Mouse (Mus musculus): Measurements from ENCODE around the gene Prph2.

Prph2 gene

DNA sequence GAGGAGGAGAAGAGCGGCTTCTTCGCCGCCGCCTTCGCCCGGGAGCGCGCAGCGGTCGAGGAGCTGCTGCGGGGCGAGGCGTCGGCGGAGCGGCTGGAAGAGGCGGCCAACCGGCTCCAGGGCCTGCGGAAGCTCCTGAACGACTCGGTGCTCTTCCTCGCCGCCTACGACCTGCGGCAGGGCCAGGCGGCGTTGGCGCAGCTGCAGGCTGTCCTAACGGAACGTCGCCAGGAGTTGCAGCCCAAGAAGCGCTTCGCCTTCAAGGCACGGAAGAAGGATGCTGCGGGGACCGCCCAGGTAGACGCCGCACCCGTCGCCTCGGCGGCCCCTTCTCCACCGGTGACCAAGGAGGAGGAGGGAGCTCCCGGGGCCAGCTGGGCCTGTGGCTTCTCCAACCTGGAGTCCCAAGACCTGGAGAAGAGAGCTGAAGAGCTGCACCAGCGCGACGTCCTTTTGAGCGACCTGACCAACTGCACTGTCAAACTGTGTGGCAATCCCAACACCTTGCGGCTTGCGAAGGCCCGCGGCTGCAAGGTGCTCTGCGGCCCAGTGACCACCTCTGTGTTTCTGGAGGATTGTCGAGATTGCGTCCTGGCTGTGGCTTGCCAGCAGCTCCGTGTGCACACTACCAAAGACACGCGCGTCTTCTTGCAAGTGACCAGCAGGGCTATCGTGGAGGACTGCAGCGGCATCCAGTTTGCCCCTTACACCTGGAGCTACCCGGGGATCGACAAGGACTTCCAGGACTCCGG, 19.2 kb upstream of the Prph2 start:
- DNase-seq (ENCODE audit: low read depth), result peak; percentile 36

DNA sequence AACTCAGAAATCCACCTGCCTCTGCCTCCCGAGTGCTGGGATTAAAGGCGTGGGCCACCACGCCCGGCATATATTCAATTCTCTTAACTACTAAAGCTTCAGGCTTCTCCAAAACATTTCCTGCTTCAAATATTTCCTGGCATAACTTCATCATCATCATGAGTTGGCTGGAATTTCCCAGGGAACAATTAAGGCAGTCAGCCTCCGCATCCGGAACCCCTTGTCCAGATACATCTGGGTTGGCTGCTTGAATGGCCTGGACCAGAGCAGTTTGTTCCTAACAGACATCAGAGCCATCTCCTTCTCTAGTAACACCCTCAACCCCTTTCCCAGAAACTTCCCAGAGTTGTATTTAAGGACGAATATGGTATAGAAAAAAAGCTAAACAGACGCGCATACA, 14.8 kb upstream of the Prph2 start:
- DNase-seq (ENCODE audit: low read depth), result no peak

DNA sequence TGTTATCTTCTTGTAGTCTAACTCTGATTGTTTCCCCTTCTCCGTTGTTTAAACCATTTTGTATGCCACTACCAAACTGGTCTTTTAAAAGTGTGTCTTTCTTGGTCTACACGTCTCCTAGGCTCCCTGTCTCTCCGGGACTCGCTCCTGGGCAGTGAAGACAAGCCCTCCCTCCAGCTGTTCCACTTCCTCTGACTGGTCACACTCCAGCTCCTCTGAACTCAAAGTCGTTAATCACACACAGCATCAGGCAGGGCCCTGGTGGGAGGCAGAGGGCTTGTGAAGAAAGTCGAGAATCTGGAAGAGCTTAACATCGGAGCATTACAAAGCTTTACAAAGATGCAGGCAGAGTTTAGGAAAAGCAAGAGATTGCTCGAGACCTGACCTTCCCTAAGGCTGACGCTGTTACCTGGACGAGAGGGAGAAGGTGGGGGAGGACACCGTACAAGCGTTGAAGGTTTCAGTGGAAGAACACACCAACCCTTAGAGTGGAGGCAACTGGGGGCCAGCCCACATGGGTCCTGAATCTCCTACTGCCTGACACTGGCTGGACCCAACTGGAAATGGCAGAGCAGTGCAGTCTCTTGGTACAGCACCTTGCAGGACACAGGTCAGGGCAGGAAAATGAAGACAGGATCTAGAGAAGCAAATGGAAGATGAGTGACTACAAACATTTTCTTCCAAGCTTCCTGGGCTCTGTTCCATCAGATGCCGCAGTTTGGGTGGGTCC, 12.9 kb upstream of the Prph2 start:
- DNase-seq (ENCODE audit: low read depth), result no peak

DNA sequence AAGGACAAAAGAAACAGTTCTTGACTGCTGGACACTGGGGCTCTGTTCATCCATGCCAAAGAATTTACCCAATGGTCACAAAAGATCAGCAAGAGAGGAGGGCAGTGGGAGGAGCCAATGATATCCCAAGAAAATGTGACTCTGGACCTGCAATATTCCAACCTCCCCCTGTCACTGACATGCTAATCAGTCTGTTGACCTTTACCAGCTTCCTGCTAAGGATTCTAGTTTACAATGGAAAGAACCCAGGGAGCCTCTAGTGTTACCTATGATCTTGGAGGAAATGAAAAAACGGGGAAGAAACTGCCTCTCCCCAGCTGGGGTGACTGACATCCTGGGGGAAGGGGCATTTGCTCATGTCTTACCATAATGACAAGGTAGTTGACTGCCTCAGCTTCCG, 9.3 kb upstream of the Prph2 start:
- DNase-seq (ENCODE audit: low read depth), result no peak

DNA sequence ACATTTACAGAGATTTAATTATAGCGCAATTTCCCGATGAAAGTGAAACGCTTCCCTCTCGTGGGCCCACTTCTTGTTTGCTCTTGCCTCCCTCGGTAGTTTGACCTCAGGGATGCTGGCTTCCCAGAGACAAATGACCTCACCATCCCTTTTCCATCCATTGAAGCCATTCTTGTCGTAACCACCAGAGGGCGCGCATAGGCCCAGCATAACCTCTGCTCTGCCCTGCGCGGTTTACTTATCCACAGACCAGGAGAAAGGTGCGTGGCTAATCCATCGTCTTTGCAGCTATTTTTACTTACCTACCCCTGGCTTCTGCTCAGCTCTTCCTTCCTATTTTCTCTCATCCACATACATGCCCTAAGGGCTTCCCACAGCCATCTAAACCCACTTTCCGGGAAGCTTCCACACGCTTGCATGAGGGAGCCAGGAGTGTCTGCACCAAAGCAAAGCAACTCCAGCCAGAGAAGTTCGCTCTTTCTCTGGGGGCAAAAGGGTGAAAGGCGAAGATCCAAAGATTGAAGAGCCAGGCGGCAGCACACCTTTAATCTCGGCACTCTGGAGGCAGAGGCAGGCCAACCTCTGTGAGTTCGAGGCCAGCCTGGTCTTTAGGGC, 6.3 kb upstream of the Prph2 start:
- DNase-seq (ENCODE audit: low read depth), result peak; percentile 91

DNA sequence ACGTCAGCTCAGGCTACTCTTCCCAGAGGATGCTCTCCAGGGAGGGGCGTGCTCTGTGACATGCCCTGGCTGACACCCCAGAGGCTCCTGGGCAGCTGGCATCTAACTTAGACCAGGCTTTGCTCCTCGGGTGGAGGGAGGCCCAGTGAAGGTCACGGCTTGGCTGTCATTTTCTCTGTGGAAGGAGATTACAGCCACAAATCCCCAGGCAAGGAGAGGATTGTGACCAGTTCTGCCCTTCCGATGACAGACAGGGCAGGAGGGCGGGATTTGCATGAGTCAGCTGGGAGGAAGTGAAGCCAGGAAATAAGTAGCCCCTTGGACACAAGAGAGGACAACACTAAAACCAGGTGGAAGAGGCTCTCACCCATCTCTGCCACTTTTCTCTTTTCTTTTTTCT, 2.1 kb downstream of the Prph2 start:
- DNase-seq (ENCODE audit: low read depth), result no peak

DNA sequence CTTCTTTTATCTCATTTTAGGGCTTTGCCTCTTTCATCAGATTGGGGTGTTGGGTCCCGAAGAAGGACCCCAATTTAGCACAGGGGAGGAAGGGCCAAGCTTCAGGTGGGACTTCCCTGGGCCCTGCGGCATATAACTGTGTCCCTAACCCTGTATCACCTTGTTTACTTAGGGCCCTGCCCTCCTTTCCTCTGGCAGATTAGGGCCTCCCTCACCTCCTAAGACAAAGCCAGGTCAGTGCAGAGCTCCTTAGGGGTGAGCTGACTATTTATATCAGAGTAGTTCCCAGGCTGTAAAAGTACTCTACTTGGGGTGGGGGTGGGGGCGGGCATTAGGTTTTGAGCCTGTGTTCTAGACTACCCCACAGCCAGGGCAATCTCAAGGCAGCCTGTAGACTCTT, 4.9 kb downstream of the Prph2 start:
- DNase-seq (ENCODE audit: low read depth), result no peak

DNA sequence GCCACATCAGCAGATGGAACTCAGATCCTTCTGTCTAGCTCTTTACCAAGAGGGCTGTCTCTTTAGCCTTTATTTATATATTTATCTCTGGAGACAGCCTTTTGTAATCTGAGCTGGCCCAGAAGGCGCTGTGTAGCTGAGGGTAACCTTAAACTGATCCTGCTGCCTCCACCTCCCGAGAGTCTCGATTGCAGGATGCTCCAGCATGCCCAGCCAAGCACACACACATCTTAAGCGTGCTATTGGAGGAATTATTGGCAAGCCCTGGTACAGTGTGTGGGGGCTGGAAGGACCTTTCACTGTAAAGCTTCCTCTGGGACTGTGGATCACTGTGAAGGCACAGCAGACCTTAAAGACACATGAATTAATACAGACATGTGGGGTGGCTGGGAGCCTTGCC, 8.7 kb downstream of the Prph2 start:
- DNase-seq (ENCODE audit: low read depth), result peak; percentile 45

DNA sequence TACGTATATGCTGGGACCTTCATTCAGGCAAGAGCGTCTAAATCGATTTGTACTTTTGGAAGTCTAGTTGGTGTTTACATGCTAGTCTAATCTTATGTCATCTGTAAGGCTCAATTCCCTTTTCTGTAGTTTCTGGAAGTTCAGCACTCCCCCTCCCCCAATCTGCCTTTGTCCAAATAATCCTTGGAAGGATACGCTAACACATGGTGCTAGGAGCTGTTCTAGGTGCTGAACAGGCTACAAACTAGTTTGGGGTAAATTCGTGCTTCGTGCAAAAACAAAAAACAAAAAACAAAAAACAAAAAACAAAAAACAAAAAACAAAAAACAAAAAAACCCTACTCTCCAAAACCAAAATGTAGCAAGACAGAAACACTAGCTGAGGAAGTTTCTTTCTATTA, 10.6 kb downstream of the Prph2 start:
- peak; percentile 86 for DNase-seq (ENCODE audit: low read depth)

DNA sequence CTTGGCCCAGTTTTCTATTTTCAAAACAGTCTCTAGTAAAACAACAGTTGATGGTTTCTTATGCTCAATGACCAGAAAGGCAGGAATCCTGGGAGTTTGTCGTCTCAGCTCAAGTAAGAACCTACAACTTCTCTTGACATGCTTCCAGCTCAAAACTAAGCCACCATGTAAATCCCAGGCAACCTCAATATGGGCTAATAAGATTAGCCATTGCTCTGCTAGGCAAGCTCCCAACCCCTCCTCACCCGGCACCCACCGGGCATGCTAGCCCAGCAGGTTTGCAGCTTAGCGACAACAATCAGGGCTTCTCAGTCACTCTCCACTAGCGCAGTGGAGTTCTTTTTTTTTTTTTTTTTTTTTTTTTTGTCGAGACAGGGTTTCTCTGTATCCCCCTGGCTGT, 15.9 kb downstream of the Prph2 start:
- no peak for DNase-seq (ENCODE audit: low read depth)

DNA sequence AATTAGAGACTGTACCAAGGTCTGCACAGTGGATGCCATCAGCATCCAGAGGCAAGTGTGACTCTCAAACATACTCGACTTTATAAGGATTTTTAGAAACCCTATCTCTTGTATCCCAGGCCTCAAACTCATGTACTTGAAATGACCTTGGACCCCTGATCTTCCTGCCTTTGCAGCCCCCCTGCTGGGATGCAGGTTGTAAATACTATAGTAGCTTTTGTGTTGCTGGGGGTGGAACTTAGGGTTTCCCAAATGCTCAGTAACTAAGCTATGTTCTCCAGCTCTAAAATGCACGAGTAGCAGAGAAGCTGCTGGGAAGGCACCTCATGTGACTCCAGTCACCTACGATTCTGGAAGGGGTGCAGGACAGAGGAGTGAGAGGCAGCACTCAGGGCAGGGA, 16.7 kb downstream of the Prph2 start:
- no peak for DNase-seq (ENCODE audit: low read depth)

DNA sequence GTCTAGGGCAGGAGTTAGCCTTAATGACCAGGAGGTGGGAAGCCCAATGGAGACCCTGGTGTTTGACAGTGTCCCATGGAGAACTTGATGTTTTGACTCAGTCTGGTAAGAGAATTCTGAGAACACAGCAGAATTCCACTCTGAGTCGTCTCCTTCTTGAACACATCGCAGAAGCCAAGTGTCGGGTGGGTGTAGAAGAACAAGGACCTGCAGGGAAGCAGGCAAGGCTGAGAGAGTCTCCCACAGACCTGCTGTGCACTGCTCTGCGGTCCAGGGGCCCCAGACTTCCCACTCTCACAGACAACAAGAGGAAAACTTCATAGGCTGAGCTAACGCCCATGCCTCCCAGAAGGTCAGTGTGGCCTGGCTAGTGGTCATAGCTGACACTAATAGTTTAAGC, 17.5 kb downstream of the Prph2 start:
- no peak for DNase-seq (ENCODE audit: low read depth)

DNA sequence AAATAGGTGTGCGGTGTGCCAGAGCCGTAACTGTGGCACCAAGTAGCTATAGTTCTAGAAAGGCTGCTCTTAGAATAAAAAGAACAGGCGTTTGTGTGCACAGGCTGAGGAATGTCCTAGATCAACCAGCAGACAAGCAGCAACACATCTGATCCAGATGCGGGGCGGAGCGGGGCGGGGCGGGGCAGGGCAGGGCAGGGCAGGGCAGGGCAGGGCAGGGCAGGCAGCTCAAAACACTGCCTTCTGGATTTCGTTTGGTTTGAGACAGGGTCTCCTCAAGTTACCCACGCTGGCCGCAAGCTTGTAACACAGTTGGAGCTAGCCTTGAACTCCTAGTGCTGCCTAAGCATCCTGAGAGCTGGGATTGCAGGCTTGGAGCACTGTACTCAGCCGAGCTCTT, 19.0 kb downstream of the Prph2 start:
- no peak for DNase-seq (ENCODE audit: low read depth)

DNA sequence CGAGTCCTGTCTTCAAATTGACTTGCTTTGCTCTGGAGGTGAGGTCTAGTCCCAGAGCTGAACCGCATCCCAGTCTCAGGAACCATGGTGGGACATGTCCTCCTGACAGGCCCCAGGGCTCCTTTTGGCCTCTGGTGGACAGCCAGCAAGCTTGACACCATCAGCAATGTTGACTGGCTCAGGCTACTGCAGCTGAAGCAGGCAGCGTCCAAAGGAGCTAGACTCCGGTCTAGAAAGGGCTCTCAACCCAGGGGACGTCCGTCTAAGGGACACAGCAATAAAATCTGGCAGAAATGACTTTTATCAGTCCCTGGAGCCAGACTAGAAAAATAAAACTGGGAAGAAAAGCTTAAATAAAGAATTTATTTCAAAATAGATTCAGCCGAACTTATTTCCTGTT, 19.6 kb downstream of the Prph2 start:
- no peak for DNase-seq (ENCODE audit: low read depth)

DNA sequence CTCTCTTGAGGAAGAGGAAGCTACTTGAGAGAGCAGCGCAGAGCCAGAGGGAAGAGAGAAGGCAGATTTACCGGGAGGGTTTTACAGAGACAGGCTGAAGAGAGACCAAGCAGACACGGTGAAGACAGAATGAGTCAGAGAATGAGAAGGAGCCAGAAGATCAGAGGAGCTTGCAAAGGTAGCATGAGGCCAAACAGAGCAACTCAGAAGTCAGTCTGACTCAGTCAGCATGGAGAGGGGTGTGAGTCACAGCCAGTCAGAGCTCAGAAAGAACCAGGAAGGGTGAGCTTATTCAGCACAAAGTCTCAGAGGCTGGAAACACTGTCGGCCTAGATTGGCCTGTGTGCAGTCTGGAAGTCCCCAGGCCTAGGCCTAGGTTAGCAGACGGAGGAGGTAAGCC, 22.7 kb downstream of the Prph2 start:
- peak; percentile 90 for DNase-seq (ENCODE audit: low read depth)

DNA sequence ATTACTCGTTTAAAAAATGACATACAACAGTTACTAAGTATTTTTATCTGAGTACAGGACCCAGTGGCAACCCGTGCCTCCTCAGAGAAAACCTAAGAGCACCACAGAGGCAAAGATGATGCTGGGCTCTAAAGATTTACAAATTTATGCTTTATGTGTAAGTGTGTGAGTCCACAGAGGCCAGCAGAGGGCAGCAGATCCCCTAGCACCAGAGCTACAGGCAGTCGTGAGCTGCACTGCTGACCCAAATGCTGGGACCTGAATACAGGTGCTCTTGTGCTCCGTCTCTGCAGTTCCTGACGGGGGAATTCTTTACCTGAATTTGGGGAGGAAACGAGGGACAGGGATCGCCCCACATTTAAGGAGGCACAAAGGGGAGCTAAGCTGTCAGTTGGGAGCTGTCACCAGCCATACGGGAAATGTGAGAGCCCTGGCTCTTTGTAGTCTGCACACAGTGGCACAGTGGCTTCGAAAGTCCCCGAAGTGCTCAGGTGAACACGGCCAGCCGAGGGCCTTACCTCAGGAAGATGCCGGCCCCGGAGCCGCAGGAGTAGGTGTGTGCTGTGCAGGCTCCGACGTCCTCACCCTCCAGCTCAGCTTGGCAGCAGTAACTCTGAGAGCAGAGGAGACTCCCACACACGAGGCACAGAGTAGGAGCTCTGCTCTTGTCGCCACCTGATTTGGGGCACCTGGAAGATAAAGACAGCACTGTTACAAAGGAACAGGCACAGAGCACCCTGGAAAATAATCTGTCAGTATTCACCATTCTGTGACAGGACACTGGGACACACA, 23.5 kb downstream of the Prph2 start:
- peak; percentile 85 for DNase-seq (ENCODE audit: low read depth)

DNA sequence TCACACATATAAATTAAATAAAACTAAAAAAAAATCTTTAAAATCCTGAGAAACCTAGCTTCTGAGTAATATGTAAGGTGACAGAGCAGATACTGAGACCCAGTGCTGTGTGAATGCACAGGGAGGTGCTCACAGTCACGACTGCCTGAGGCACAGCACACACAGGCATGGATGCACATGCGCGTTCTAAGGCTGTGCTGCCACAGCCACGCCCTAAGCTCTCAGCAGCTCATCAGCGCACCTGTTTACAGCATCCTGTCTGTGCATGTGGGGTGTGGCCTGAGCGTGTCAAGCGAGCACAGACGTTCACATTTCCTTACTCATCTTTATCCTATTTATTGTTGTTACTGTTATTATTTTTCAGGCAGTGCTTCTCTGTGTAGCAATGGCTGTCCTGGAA, 30.2 kb downstream of the Prph2 start:
- no peak for DNase-seq (ENCODE audit: low read depth)

DNA sequence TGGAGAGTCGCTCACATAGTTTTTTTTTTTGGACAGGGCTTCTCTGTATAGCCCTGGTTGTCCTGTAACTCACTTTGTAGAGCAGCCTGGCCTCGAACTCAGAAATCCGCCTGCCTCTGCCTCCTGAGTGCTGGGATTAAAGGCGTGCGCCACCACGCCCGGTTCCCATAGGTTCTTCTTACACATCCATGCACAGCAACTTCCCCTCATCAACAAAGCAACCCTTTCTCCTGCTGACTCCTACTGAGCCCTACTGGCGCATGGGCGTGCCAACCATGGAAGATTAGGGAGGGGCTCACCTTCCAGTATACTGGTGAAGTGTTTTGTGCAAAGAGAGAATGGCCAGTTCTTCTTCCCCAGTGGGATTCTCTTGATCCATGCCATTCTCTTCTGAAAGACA, 32.2 kb downstream of the Prph2 start:
- DNase-seq (ENCODE audit: low read depth), result no peak

DNA sequence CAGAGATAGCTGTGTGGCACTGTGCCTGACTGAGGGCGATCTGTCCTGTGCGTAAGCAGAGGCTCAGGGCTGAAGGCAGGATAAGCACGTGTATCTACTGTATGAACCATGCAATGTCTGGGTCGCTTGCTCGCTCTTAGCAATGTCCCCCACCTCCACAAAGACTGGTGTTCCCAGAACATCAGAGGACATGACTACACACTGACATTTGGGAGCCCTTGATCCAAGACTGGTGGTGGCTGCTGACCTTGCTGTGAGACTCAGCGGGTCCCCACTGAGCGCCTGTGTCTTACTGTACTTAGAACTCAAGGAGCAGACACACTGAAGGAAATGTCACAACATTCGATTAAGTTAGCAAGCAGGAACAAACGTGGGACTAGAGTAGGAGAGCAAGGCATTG, 36.0 kb downstream of the Prph2 start:
- DNase-seq (ENCODE audit: low read depth), result no peak

DNA sequence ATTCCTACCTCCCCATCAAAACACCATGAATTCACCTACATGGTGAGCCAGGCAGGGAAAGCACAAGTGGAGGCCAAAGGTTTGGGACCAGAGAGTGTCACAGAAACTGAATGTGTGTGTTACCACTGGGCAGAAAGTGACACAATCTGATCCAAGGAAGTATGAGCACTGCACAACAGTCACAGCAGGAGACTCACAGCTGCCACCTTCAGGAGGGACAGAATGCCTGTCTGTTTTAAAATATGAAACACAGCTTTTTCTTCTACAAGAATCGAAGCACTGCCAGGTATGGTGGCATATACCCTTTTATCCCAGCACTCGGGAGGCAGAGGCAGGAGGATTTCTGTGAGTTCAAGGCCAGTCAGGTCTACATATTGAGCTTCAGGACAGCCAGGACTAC, 47.8 kb downstream of the Prph2 start:
- DNase-seq (ENCODE audit: low read depth), result peak; percentile 34

DNA sequence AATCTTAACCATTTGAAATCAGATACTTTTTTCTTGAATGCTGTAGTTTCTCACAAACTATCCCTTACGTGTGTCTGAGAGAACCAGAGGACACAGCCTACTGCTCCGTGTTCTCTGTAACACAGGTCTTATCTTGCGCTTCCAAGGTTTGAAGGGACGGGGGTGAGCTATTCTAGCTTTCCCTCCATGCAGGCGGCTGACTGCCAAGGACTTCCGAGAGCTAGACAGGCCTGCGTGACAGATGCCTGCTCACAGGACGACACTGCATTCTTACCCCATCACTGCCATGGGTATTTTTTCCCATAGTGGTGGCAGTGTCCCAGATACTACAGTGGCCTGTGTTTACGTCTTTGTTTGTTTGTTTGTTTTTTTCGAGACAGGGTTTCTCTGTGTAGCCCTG, 50.0 kb downstream of the Prph2 start:
- DNase-seq (ENCODE audit: low read depth), result no peak

DNA sequence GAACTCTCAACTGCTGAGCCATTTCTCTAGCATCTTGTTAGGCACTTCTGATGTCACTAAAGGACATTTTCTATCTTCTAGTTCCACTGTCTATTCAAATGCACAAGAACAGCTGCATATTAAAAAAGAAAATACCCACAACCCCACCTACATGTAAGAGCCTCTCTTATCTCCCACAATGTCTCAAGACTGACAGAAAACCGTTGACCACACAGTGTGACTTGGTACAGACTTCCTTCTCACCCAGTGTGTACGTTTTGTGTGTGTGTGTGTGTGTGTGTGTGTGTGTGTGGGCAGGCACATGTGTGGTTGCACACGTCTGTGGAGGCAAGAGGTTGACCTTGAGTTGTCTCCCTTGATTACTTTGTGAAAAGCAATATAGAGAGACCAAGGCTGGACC, 51.9 kb downstream of the Prph2 start:
- DNase-seq (ENCODE audit: low read depth), result no peak

DNA sequence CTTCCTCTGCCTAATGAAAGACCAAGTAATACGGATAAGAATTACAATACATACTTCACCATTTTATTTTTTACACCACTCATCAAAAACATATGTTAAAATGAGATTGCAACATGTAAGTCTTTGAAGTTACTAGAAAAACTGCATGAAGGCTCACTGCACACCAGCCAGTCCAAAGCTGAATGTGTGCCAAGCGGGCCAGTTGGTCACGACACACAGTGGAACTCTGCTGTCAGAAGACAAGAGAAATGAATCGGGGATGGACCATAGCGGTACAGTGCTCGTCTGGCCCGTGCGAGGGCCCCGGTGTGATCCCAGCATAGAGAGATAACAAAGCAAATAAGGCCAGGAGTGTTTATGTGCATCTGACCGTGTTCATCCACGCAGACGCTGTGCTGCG, 52.9 kb downstream of the Prph2 start:
- peak; percentile 43 for DNase-seq (ENCODE audit: low read depth)
